Mouse (Mus musculus) urinary bladder, adult 18-20 months (tissue): Measurements from ENCODE around the gene Sytl1.

Experiments used
- DNase-seq, 2 experiments: peaks; one replicate each; pipeline ENCODE4 v3.0.0; 2022; ENCODE audit warnings: low spot score in 2 of 2, mixed read lengths in 2 of 2

Gene Sytl1

DNA sequence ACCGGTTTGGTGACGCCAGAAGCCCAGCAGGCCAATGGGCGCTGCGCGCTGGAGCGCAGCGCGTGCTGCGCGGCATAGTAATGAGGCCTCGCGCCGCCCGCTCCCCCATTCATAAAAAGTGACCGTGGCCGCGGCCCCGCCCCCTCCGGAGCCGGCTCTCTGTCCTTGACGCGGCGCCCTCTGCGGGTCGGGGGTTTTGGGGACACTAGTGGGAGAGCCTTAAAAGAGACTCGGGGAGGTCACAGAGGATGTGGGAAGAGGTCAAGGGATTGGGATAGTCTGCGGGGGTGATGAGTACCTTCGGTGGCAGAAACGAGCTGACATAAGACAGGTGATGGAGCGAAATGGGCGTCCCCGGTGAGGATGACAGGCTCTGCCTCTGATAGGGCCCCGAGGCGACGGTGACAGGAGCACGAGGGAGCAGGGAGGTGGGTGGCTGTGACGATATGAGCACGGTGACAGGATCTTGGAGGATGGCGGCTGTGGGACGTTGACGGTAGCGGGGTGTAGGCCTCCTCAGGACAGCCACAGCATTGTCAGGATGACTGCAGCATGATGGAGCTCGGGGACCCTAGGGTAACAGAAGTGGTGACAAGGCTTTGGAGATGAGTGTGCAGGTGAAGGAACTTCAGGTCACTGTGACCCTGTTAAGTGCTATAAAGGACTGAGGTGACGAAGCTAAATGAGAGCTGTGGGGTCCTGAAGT, 50.2 kb downstream of the Sytl1 start:
- DNase-seq: peak; percentile 56 to 58

DNA sequence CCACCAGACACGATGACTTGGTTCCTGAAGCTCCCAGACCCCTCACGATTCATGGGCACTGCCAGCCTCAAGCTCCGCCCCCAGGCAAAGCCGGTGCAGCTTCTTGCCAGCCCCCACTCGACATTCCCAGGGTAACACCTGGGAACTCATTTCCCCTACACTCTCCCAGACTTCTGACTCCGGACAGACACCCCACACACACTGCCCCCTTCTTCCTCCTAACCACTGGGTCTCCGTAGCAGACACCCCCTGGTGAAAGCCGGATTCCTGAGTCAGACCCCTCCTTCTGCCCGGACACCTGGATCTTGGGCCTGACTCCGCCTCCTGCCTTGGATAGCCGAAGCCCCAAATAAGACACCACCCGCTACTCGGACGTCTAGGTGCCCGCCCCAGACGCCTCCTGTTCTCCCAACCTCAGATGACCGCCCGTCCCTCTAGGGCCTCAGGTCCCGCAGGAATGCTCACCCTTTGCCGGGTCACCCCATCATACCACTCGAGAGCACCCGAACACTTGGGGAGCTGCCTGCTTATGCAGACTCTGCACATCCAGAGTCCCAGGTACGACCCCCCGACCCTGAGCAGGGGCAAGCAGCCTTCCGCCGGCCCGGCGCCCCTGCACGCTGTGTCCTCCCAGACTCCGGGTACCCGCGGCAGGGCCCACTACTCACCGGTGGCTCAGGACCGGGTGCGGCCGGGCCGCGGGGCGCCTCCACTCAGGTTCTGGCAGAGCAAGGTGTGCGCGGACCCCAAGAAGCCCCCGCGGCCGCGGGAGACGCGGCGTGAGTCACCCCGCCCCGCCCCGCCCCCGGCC, 51.0 kb downstream of the Sytl1 start, which contains the start of the genes Cd164l2 and Gpr3:
TSS of gene Cd164l2 (plus strand) at position 381 of the 811 bp plus-strand sequence.
TSS of gene Gpr3 (minus strand) at position 786 of the 811 bp plus-strand sequence.
- DNase-seq: no peak

DNA sequence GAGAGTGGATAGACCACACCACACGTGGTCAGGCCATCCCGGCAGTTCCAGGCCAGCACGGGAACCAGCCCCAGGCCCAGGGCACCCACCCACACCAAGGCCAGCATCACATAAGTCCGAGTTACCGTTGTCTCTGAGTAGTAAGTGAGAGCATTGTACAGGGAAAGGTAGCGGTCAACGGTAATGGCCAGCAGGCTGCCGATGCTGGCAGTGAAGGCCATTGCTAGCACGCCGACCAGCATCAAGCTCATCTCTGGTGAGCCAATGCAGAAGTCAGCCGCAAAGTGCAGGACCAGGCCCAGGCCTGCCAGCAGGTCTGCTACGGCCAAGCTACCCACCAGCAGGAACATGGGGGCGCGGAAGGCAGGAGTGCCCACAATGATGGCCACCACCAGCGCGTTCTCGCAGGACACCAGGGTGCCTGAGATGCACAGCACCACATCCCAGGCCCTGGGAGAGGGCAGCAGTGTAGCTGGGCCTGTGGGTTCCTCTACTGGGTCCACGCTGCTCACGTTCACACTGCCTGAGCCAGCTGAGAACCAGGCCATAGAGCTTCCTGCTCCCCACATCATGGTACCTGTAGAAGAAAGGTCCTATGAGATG, 52.0 kb downstream of the Sytl1 start:
- no peak for DNase-seq

DNA sequence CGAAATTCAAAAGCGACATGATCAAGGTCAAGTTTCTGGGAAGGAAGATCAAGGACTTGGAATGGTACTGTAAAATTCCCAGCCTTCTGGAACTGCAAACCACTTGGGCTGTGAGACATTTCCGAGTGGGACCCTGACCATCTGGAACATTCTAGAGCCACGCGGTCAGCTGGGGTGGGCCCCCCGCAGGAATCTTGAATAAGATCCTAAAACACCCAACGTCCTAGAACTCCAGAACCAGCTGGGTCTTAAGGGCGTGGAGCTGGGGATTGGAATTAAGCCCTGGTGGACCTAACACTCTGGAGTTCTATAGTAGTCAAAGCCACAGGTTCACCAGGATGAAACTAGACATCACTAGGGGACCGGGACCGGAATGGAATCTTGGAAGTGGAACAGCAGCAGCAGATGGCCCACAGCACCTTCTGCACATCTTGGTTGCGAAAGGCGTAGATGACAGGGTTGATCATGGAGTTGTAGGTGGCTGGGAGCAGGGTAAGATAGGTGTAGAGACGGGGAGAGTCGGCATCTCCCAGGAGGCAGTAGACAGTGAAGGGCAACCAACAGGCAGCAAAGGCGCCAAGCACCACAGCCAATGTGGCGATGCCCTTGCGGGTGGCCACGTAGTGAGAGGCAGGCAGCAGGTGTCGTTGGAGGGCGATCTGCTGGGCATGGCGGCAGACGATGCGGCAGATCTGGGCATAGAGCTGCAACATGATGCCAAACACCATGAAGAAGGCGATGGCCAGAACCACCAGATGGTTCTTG, 52.7 kb downstream of the Sytl1 start:
- DNase-seq: no peak

DNA sequence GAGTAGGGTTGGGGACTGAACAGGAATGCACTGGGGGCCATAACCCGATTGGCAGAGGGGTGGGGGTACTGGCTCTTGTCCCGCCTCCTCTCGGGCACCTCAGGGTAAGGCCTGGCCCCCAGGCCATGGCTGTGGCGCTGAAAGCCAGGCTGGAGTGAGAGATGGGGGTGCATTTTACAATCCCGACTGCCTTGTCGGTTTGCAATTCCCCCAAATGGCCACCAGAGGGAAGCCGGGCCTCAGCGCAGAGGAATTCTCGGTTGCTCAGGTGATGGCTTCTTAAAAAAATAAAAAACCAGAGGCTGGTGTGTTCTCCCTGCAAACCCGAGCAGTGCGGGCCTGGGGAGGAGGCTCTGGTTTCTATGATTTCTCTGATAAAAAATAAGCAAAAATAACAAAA, 53.5 kb downstream of the Sytl1 start:
- DNase-seq: no peak

DNA sequence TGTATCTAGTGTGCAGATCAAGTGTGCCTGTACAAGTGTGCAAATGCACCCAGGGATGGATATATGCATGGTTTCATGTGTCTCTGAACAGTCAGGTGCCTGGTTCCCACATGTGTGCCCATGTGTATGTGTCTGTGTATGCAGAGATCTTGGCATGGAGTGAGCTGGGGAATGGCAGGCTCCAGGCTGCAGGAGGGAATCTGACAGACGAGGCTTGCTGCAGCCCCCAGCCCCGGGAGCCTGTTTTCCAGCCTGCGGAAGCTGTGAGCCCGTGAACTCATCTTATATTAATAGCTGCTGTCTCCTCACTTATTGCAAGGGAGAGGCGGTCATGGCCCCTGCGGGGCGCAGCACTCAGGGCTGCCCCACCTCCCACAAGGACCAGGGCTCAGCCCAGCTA, 58.5 kb downstream of the Sytl1 start:
- DNase-seq: no peak

DNA sequence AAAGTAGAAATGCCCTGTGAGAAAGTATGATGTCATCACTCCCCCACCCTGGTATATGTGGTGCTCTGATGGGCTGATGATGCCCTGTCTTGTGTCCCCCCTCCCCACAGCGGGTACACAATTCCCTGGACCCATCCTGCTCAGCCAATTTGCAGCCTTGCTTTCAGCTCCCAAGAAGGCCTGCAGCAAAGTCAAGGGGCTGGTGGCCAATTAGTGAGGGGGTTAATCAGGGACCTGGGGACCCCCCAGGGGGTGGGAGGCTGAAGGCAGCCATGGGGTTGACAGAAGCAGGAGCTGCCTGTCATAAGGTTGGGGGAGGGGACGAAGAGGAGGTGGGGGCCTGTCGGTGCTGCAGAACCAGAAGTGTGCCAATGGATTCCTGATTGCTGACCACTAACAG, 59.3 kb downstream of the Sytl1 start:
- no peak for DNase-seq
